Mouse (Mus musculus) limb, embryonic 11.5 days (tissue): ENCODE results near the gene Runx2. TPM values are rescaled to one million over a fixed set of nuclear protein-coding genes. Genes with fewer than 3 reads are reported as not detected.
A peak's percentile ranks its signal among the peaks of the same experiment; 100 is the strongest.

ENCODE experiments used
- ATAC-seq: fragments of 200-750 bp; cut with Nextera tagmentation; 2 replicates; pipeline ENCODE4 v1.8.0; 2017; ENCODE audit warnings: low read depth; ENCODE audit not compliant: insufficient number of reproducible peaks, low FRiP score, low TSS enrichment
- DNase-seq: peaks from one replicate; pipeline ENCODE4 v3.0.0-alpha.2; 2015; ENCODE audit warnings: low spot score
- H3K27ac ChIP-seq: fragments of 300-500 bp; sonication (generic); replicated peaks from 2 replicates; pipeline ENCODE4 v1.5.1; 2014; ENCODE audit warnings: low read depth, mild to moderate bottlenecking, low read length
- H3K27me3 ChIP-seq: fragments of 300-500 bp; sonication (generic); 2 replicates; pipeline ENCODE4 v1.6.1; 2014; ENCODE audit warnings: mild to moderate bottlenecking, low read length, mixed read lengths; ENCODE audit not compliant: control insufficient read depth, insufficient read depth
- H3K36me3 ChIP-seq: fragments of 300-500 bp; sonication (generic); 2 replicates; pipeline ENCODE4 v1.6.1; 2014; ENCODE audit warnings: mild to moderate bottlenecking, low read length, moderate library complexity, mixed read lengths; ENCODE audit not compliant: control insufficient read depth, insufficient read depth
- H3K4me1 ChIP-seq: fragments of 300-500 bp; sonication (generic); 2 replicates; pipeline ENCODE4 v1.6.1; 2014; ENCODE audit warnings: low read length, mixed read lengths; ENCODE audit not compliant: control insufficient read depth, insufficient read depth
- H3K4me2 ChIP-seq: fragments of 300-500 bp; sonication (generic); 2 replicates; pipeline ENCODE4 v1.6.1; 2014; ENCODE audit warnings: low read depth, mild to moderate bottlenecking, moderate library complexity; ENCODE audit not compliant: severe bottlenecking
- H3K4me3 ChIP-seq: fragments of 300-500 bp; sonication (generic); 2 replicates; pipeline ENCODE4 v1.5.1; 2014; ENCODE audit warnings: low read depth, low read length
- H3K9ac ChIP-seq: fragments of 300-500 bp; sonication (generic); 2 replicates; pipeline ENCODE4 v1.6.1; 2014; ENCODE audit warnings: mild to moderate bottlenecking, low read length
- H3K9me3 ChIP-seq: fragments of 300-500 bp; sonication (generic); 2 replicates; pipeline ENCODE4 v1.6.1; 2016; ENCODE audit warnings: low read length; ENCODE audit not compliant: control insufficient read depth
- WGBS: fragments of 180-500 bp; shearing (Covaris S2); extraction: QIAGEN DNeasy Blood & Tissue Kit; methylation state at CpG from one replicate; pipeline ENCODE4 v1.1.7; 2014; 5-methylcytosine and 5-hydroxymethylcytosine counted together
- polyA plus RNA-seq: library from polyadenylated mRNA; unstranded; fragments of >200 nt; fragmentation: Nextera tagmentation; extraction: Ambion mirVana; gene quantifications from 2 replicates; pipeline ENCODE4 v1.2.1, GENCODE M21; 2014

Runx2 gene
- polyA plus RNA-seq, 1 experiment from 2014 or later, result 5.8 TPM

DNA sequence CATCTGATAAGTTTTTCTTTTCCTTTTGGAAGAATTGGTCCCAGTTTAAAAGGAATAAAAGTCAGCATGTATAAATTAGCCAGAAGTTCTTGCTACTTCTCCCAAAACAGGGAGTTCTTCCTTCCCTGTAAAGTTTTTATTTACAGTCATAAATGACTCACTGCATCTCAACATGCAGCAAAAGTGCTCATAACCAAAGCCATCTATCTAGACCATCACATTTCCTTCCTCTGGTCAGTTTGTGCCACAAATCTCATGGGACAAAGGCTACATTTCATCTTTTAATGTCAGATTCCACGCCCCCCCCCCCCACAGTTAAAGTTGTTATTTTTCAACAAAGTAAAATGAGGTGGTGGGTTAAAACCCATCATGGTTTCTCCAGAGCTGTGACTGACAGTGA is 114.3 kb downstream of the Runx2 start:
- Histone ChIP-seq H3K36me3 (no peaks in the 10 kb centered on the region), H3K9me3 (no peaks in the 10 kb centered on the region), H3K9ac (no peak overlapping the region), H3K27me3 (no peaks in the 10 kb centered on the region), H3K27ac (no peak overlapping the region), H3K4me1 (no peaks in the 10 kb centered on the region), H3K4me3 (no peak overlapping the region), H3K4me2 (no peak overlapping the region)
- DNase-seq, result no peak
- no peak for ATAC-seq
- 79% methylated on average over 1 of the region's 1 CpGs for WGBS

DNA sequence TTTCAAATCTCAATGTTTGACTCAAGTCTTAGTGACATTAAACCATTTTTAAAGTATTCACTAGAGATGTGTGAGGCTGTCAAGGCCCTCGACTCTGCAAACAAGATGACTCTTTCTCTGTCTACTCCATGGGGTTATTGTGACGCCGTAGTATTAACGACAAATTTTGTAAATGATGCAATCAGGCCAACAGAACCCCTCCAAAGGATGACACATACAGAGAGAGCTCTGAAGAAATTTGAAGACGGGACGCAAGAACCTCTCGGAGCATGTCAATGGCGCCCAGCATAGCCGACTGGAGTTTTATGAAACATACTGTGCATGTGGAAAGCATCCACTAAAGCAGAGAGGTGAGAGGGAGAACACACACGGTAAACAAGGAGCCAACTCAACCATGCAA is 117.5 kb downstream of the Runx2 start:
- no peak overlapping the region for H3K9ac ChIP-seq
- ATAC-seq (no peak), DNase-seq (no peak)
- H3K4me2 ChIP-seq, result no peak overlapping the region
- no peaks in the 10 kb centered on the region for H3K9me3 ChIP-seq
- H3K27me3 ChIP-seq, result no peaks in the 10 kb centered on the region
- 92% methylated on average over 10 of the region's 10 CpGs for WGBS
- no peaks in the 10 kb centered on the region for H3K4me1 ChIP-seq
- no peaks in the 10 kb centered on the region for H3K36me3 ChIP-seq
- H3K4me3 ChIP-seq, result no peak overlapping the region
- no peak overlapping the region for H3K27ac ChIP-seq

DNA sequence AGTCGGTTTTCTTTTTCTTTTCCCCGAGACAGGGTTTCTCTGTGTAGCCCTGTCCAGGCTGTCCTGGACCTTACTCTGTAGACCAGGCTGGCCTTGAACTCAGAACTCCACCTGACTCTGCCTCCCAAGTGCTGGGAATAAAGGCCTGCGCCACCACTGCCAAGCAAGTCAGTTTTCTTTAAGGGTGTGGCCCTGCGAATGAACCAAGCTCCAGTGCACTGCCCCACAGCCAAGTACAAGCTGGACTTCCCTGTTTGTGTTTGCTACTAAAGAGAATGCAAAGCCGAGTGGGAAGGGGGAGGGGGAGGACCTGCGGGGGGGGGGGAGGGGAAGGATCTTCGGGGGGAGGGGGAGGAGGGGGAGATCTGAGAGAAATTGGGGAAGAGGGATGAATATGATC is 121.0 kb downstream of the Runx2 start:
- H3K36me3 ChIP-seq, result no peaks in the 10 kb centered on the region
- DNase-seq (no peak), ATAC-seq (no peak)
- H3K9ac ChIP-seq, result no peak overlapping the region
- H3K4me1 ChIP-seq, result no peaks in the 10 kb centered on the region
- 84% methylated on average over 5 of the region's 7 CpGs for WGBS
- no peak overlapping the region for H3K4me2 ChIP-seq
- H3K27ac ChIP-seq, result no peak overlapping the region
- H3K4me3 ChIP-seq, result no peak overlapping the region
- H3K27me3 ChIP-seq, result no peaks in the 10 kb centered on the region
- no peaks in the 10 kb centered on the region for H3K9me3 ChIP-seq

DNA sequence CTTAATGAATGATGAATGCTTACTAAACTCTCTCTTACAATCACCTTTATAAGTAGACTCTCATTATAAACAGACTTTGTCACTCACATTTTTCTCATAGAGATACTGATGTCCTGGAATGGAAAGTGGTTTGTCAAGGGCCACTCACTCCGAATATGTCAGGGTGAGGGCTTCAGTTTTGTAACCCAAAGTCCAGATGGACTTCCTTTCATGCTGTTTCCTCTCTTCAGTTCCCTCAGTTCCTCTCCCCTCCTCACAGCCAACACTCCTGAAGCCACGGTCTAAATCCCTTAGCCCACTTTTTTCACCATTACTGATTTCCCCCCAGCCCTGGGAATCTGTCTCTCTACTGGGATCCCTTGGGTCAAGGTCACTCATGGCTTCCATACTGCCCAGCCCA is 123.1 kb downstream of the Runx2 start:
- no peak overlapping the region for H3K4me2 ChIP-seq
- H3K27ac ChIP-seq, result no peak overlapping the region

DNA sequence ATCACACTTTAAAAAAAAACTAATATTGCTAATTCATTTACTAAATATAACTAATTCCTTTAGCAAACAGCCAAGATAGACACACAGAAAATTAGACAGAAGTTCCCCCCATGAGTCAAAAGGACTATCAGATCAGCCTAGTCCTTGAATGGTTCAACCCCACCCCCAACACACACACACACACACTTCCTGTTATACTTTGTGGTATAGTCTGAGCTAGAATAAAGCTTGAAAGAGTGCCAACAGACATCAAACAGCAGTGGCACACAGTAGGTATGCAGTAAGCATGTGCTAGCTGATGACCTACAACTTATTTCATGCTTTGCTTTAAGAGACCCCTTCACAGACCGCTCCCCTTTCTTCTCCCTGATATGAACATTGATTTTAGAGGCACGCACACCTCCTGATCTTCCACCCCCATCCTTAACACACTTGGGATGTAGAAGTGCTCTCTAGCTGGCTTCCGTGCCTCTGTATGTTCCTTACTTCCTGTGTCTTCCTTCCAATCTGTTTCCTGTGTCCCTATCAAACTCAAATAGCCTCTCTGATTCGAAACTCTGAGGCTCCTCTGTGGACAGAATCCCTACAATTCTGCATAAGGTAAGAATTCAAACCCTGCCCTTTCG is 124.1 kb downstream of the Runx2 start:
- ATAC-seq (no peak), DNase-seq (no peak)
- Histone ChIP-seq H3K4me2 (no peak overlapping the region), H3K36me3 (no peaks in the 10 kb centered on the region), H3K9me3 (no peaks in the 10 kb centered on the region), H3K4me3 (no peak overlapping the region), H3K9ac (no peak overlapping the region), H3K4me1 (0 out of 2 replicates have a peak, but pooled peaks cover under 1% of the 10 kb centered on the region), H3K27ac (no peak overlapping the region), H3K27me3 (no peaks in the 10 kb centered on the region)
- WGBS, result 85% methylated on average over 5 of the region's 5 CpGs

More for the DNA sequence above, 123.1 kb downstream of the Runx2 start:
- Histone ChIP-seq H3K27me3 (no peaks in the 10 kb centered on the region), H3K4me3 (no peak overlapping the region), H3K9ac (no peak overlapping the region), H3K36me3 (no peaks in the 10 kb centered on the region), H3K9me3 (no peaks in the 10 kb centered on the region), H3K4me1 (no peaks in the 10 kb centered on the region)
- ATAC-seq (no peak), DNase-seq (no peak)
- WGBS, result 88% methylated on average over 2 of the region's 2 CpGs

DNA sequence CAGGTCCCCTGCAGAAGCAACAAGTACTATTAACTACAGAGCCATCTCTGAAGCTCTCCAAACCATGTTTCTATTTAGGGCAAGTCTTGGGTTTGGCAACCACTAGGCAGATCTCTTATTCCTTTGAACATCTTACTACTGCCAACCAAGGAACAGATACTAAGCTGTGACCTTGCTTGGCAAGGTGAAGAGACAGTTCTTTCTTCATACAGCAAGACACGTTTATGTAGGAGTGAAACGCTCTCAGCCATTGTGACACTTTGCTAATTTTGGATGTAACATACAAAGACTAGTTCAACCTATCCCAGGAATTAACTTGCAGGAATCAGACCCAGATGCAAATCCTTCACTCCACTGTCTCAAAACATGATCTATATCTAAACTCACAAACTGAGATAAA is 126.3 kb downstream of the Runx2 start:
- no peaks in the 10 kb centered on the region for H3K36me3 ChIP-seq
- 0 out of 2 replicates have a peak, but pooled peaks cover 3% of the 10 kb centered on the region for H3K4me1 ChIP-seq
- ATAC-seq (no peak), DNase-seq (no peak)
- 89% methylated on average over 2 of the region's 2 CpGs for WGBS
- H3K4me3 ChIP-seq, result no peak overlapping the region
- no peak overlapping the region for H3K9ac ChIP-seq
- no peak overlapping the region for H3K27ac ChIP-seq
- H3K27me3 ChIP-seq, result no peaks in the 10 kb centered on the region
- H3K9me3 ChIP-seq, result no peaks in the 10 kb centered on the region
- H3K4me2 ChIP-seq, result no peak overlapping the region

DNA sequence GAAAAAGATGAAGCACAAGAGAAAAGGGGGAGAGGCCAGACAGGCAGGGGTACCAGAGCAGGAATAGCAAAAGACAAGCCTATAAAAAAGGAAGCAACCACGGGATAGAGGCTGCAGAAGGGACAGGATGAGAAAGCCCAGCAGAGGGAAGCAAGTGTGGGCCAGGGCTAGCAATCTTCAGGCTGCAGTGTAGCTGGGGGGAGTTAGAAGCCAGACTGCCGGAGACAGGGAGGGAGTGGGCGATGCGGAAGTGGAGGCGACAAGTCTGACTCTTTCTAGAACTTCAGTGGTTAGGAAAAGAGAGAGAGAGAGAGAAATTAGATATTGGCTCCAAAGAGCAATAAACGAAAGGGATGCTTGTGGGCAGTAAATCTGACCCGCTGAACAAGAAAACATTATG is 129.1 kb downstream of the Runx2 start:
- Histone ChIP-seq H3K27me3 (no peaks in the 10 kb centered on the region), H3K4me1 (0 out of 2 replicates have a peak, but pooled peaks cover 6% of the 10 kb centered on the region), H3K4me2 (no peak overlapping the region), H3K9me3 (no peaks in the 10 kb centered on the region), H3K36me3 (no peaks in the 10 kb centered on the region), H3K9ac (no peak overlapping the region), H3K27ac (no peak overlapping the region), H3K4me3 (no peak overlapping the region)
- 36% methylated on average over 7 of the region's 7 CpGs for WGBS
- DNase-seq (no peak), ATAC-seq (no peak)

DNA sequence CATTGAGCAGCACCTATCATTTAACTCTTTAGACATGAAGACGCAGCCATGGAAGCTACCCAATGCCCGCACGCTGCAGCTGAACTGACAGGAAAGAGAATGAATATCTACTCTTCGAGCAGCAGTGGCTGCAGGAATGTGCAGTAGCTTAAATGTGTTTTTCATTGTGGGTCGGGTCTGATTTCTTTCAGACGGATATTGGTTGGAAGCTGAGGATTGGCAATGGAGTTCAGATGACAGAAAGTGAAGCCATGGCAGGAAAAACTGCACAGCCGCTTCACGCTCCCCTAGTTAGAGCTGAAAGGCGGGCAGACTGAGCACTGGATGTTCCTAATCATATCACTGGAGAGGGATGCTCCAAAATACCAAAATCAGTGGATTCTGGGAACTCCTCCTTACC is 131.6 kb downstream of the Runx2 start:
- H3K9me3 ChIP-seq, result no peaks in the 10 kb centered on the region
- no peaks in the 10 kb centered on the region for H3K36me3 ChIP-seq
- peak; percentile 34 for DNase-seq
- no peak for ATAC-seq
- H3K4me2 ChIP-seq, result no peak overlapping the region
- no peak overlapping the region for H3K4me3 ChIP-seq
- WGBS, result 65% methylated on average over 9 of the region's 9 CpGs
- 0 out of 2 replicates have a peak, but pooled peaks cover 6% of the 10 kb centered on the region for H3K4me1 ChIP-seq
- H3K27me3 ChIP-seq, result no peaks in the 10 kb centered on the region
- H3K9ac ChIP-seq, result no peak overlapping the region
- no peak overlapping the region for H3K27ac ChIP-seq

DNA sequence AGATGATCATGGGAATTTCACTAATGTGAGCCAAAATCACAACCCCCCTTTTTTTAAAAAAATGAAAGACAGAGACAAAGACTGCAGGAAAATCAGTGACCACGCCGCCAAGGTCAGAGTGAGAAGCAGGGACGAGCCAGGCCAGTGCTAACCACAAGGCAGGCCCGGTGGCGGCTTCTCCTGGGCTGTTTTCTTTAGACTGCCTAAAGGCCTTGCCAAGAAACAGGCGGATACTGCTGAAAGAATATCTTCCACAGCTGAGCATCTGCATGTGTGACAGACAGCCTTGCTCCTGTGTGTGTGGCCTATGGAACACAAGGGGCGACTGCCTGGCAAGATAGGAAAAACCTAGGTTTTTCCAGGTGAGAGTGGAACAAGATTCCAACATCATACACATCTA is 136.8 kb downstream of the Runx2 start:
- no peaks in the 10 kb centered on the region for H3K4me1 ChIP-seq
- H3K4me2 ChIP-seq, result no peak overlapping the region
- H3K4me3 ChIP-seq, result no peak overlapping the region
- no peak for ATAC-seq
- no peak for DNase-seq
- H3K27me3 ChIP-seq, result no peaks in the 10 kb centered on the region
- no peak overlapping the region for H3K27ac ChIP-seq
- no peaks in the 10 kb centered on the region for H3K9me3 ChIP-seq
- no peaks in the 10 kb centered on the region for H3K36me3 ChIP-seq
- WGBS, result 86% methylated on average over 7 of the region's 7 CpGs
- no peak overlapping the region for H3K9ac ChIP-seq
